Mouse (Mus musculus) kidney, postnatal 14 days (tissue): Measurements from ENCODE around the gene Cwh43.
"Not testable (repeated sequence)": the region's sequence is repeated elsewhere in the genome, so short reads cannot be mapped to it uniquely, and the experiment has no call there.

Experiments used
- DNase-seq: peaks from one replicate; pipeline ENCODE4 v3.0.0; 2022; ENCODE audit warnings: mixed read lengths

Gene Cwh43

GRCm38 (mm10) chr5:73482381-73482780 is 76.5 kb downstream of the Cwh43 start:
- not testable (repeated sequence) for DNase-seq

GRCm38 (mm10) chr5:73484016-73484615 is 78.2 kb downstream of the Cwh43 start:
- DNase-seq: no peak

GRCm38 (mm10) chr5:73486451-73486850 is 80.6 kb downstream of the Cwh43 start:
- DNase-seq: no peak

- no peak for DNase-seq
Observed at GRCm38 (mm10) chr5:73489915-73490314, 84.0 kb downstream of the Cwh43 start.

GRCm38 (mm10) chr5:73490596-73491073 is 84.8 kb downstream of the Cwh43 start:
- peak; percentile 100 for DNase-seq

GRCm38 (mm10) chr5:73491074-73491836 is 85.4 kb downstream of the Cwh43 start:
- DNase-seq: no peak

- peak; percentile 94 for DNase-seq
Observed at GRCm38 (mm10) chr5:73491837-73492720, 86.2 kb downstream of the Cwh43 start.

- no peak for DNase-seq
Observed at GRCm38 (mm10) chr5:73497401-73497800, 91.5 kb downstream of the Cwh43 start.

GRCm38 (mm10) chr5:73498559-73498958 is 92.7 kb downstream of the Cwh43 start:
- DNase-seq: peak; percentile 59

GRCm38 (mm10) chr5:73500867-73501440 is 95.1 kb downstream of the Cwh43 start:
- peak; percentile 69 for DNase-seq

GRCm38 (mm10) chr5:73502422-73502821 is 96.5 kb downstream of the Cwh43 start:
- DNase-seq: no peak
